Mouse (Mus musculus) lung, adult 2 months (tissue): ENCODE results near the gene Rab40c.

ENCODE experiments used
- CTCF ChIP-seq: fragments of 200-500 bp; IDR thresholded peaks from 2 replicates; pipeline ENCODE4 v1.5.1; 2011; ENCODE audit warnings: mild to moderate bottlenecking, low read length, control low read depth; ENCODE audit not compliant: insufficient read depth
- POLR2A ChIP-seq: fragments of 200-500 bp; IDR thresholded peaks from 2 replicates; pipeline ENCODE4 v1.6.1; 2011; ENCODE audit warnings: low read depth, mild to moderate bottlenecking, control low read depth, low read length, borderline replicate concordance; ENCODE audit errors: extremely low read depth

DNA sequence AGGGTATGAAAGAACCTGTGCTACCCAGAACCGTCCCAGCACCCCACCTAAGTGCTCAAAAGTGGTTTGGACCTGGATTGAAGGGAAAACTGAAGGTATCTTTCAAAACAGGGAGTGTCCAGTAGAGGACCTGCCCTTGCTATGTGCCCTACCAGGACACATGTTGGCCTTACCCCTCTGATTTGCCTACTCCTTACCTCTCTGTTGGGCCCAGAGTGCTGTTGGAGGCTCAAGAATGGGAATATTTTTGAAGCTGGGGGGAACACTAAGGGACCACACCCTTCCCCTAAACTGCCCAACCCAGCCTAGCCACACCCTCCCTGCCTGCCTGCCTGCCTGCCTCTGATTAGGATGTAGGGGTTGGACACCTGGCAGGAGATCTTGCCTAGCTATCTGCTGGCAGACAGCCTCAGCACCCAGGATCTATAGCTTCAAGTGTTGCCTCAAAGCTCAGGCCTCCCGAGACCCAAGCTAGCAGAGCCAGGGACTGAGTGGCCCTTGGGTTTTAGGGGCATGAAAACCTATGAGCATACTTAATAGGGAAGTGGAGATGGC is 23.1 kb upstream of the Rab40c start:
- no peak for TF ChIP-seq CTCF
- TF ChIP-seq POLR2A: no peak
